Mouse (Mus musculus) C2C12 (cell line): ENCODE data around the gene Ngef. TPM values are rescaled to one million over a fixed set of nuclear protein-coding genes. Genes with fewer than 3 reads are reported as not detected.

Source experiments
- H3K27me3 ChIP-seq: one replicate; pipeline ENCODE4 v1.6.1; 2011; ENCODE audit not compliant: control insufficient read depth, insufficient read depth, insufficient read length
- H3K36me3 ChIP-seq: one replicate; pipeline ENCODE4 v1.6.1; 2011; ENCODE audit not compliant: control insufficient read depth, insufficient read depth
- H3K4me3 ChIP-seq: one replicate; pipeline ENCODE4 v1.5.1; 2011; ENCODE audit warnings: mild to moderate bottlenecking, control low read depth; ENCODE audit not compliant: poor library complexity, insufficient read depth, severe bottlenecking
- H3K79me2 ChIP-seq: one replicate; pipeline ENCODE4 v1.6.1; 2011; ENCODE audit not compliant: control insufficient read depth, insufficient read depth
- H3K79me3 ChIP-seq: one replicate; pipeline ENCODE4 v1.6.1; 2011; ENCODE audit warnings: low read depth, control low read depth
- H3ac ChIP-seq: one replicate; pipeline ENCODE3; 2011; ENCODE audit warnings: low read depth; ENCODE audit not compliant: control insufficient read depth, insufficient read length
- CEBPB ChIP-seq: IDR thresholded peaks from one replicate; pipeline ENCODE4 v1.6.1; 2011; ENCODE audit warnings: low read depth, mild to moderate bottlenecking, control low read depth, moderate library complexity
- CTCF ChIP-seq: IDR thresholded peaks from one replicate; pipeline ENCODE4 v1.5.1; 2011; ENCODE audit not compliant: control insufficient read depth, insufficient read depth, insufficient read length
- FOSL1 ChIP-seq: IDR thresholded peaks from one replicate; pipeline ENCODE4 v1.8.0; 2011; ENCODE audit warnings: mild to moderate bottlenecking, low read length; ENCODE audit not compliant: poor library complexity, insufficient read depth, severe bottlenecking
- MAX ChIP-seq: IDR thresholded peaks from one replicate; pipeline ENCODE4 v1.6.1; 2011; ENCODE audit warnings: mild to moderate bottlenecking, control low read depth
- MYOD1 ChIP-seq: IDR thresholded peaks from one replicate; pipeline ENCODE4 v1.6.1; 2011; ENCODE audit warnings: low read depth; ENCODE audit not compliant: control insufficient read depth, insufficient read length
- MYOG ChIP-seq: IDR thresholded peaks from one replicate; pipeline ENCODE4 v1.6.1; 2011; ENCODE audit not compliant: control insufficient read depth, insufficient read length; ENCODE audit errors: extremely low read depth
- USF1 ChIP-seq: IDR thresholded peaks from one replicate; pipeline ENCODE4 v1.6.1; 2011; ENCODE audit warnings: low read depth, mild to moderate bottlenecking, control low read depth, moderate library complexity
- long read RNA-seq, 2 experiments: library from polyadenylated mRNA; unstranded; transcript quantifications; one replicate each; pipeline ENCODE4 v2.0.0; 2019 to 2020
- polyA plus RNA-seq: library from polyadenylated mRNA; unstranded; fragments of >200 nt; fragmentation: generic; extraction: Trizol; gene quantifications from one replicate; pipeline ENCODE4 v1.2.1, GENCODE M21; 2012; ENCODE audit warnings: missing spikeins

Ngef gene
- polyA plus RNA-seq: 15.6 TPM
- long read RNA-seq, experiment 1, transcript Ngef-201 (13 exons, 2,746 nt): major isoform, 16 of 22 reads
- long read RNA-seq, experiment 1, partial matches to known transcripts: 5 of 22 reads
- long read RNA-seq, experiment 1, other reads (novel, unspliced or antisense): 1 of 22 reads
- long read RNA-seq, experiment 2, transcript Ngef-201 (13 exons, 2,746 nt): major isoform, 290 of 385 reads
- long read RNA-seq, experiment 2, partial matches to known transcripts: 69 of 385 reads
- long read RNA-seq, experiment 2, other reads (novel, unspliced or antisense): 26 of 385 reads

GRCm38 (mm10) chr1:87573800-87574215 is at the start of gene Ngef:
Gene Ngef, minus strand, starts transcription at chr1:87573870.
- no peaks in the 10 kb centered on the region for H3K27me3 ChIP-seq
- TF ChIP-seq CTCF (no peak), MYOG (no peak), MAX (no peak), FOSL1 (no peak), CEBPB (no peak), MYOD1 (no peak), USF1 (no peak)
- no peak within 1 kb of the TSS for H3ac ChIP-seq
- H3K79me2 ChIP-seq: no peaks in the 10 kb centered on the region
- H3K36me3 ChIP-seq: no peaks in the 10 kb centered on the region
- no peaks in the 10 kb centered on the region for H3K79me3 ChIP-seq
- H3K4me3 ChIP-seq: no peak within 1 kb of the TSS

DNA sequence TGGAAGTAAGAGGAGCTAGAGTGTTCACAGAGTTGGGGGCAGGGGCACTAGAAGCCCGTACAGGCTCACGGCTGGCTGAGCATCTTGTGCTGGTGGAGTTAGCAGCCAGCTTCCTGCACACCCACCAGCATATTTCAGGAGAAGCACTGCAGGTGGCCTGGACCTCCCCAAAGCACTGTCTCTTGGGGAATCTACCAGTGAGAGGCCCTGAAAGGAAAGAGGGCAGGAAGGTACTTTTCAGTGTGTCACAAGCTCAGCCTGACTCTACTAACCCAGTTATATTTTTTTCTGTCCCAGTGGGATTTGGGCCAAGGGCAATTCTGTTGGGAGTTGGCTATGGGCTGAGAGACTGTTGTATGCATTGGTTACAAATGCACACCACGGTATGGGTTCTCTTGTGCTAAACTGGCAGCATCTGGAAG is 48.2 kb upstream of the Ngef start:
- Histone ChIP-seq H3K4me3 (no peak overlapping the region), H3ac (no peak overlapping the region), H3K79me3 (no peaks in the 10 kb centered on the region), H3K79me2 (no peaks in the 10 kb centered on the region), H3K27me3 (no peaks in the 10 kb centered on the region), H3K36me3 (no peaks in the 10 kb centered on the region)
- TF ChIP-seq CTCF (no peak), MYOD1 (no peak), FOSL1 (no peak), MAX (no peak), CEBPB (no peak), USF1 (no peak), MYOG (no peak)

DNA sequence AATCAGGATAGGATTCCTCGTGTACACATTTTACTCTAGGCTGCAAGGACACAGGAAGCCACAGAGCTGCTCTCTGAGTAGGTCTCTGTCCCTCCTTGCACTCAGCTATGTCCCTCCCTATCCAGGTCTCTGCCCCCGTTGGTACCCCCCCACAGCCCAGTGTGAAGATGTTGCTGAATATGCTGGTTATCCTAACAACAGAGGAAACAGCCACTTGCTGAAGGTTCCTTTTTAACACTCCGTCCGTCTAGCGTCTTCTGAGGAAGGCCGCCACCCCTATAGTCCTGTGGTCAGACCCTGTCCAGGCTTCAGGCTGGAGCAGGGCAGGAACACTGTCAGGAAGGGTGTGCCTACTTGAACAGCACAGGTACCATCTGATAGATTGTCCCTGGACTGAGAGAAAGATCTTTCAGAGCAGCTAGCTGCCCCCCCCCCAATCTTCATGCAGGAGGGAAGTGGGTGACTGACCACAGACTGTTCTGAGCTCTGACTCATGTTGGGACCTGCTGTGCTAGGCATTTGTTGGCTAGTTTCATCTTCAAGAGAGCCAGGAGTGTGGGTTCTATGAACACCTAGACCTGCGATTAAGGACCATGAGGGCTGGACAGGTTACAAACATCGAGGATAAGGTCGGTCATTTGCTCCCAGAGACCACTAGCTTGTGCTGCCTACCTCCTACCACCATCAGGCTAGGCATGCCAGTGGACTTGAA is 47.6 kb upstream of the Ngef start:
- no peak for TF ChIP-seq CEBPB
- Histone ChIP-seq H3ac (no peak overlapping the region), H3K4me3 (no peak overlapping the region), H3K79me2 (no peaks in the 10 kb centered on the region), H3K36me3 (no peaks in the 10 kb centered on the region), H3K27me3 (no peaks in the 10 kb centered on the region), H3K79me3 (no peaks in the 10 kb centered on the region)

DNA sequence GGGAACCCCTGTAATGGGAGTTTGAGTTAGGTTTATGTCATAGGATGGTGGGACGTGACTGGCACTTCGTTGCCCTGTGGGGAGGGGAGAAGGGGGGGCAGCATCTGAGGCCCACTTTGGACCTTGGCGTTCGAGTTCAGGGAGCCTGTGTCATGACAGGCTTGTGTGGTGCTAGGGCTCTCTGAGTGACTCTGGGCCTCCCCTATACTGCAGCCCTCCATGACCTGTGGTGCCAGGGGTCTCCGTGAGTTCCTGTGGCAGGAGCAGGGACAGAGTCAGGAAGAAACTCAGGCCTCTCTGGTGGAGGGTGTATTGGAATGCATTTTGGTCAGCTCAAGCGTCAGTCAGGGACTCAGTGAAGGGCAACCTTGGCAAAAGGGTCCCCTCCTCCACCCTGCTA is 47.0 kb upstream of the Ngef start:
- no peaks in the 10 kb centered on the region for H3K79me2 ChIP-seq
- H3K27me3 ChIP-seq: no peaks in the 10 kb centered on the region
- no peak overlapping the region for H3K4me3 ChIP-seq
- H3K79me3 ChIP-seq: no peaks in the 10 kb centered on the region
- no peak for TF ChIP-seq MAX
- TF ChIP-seq CEBPB: no peak
- no peak for TF ChIP-seq MYOD1
- no peak for TF ChIP-seq USF1
- TF ChIP-seq MYOG: no peak
- TF ChIP-seq CTCF: no peak
- no peak for TF ChIP-seq FOSL1
- no peaks in the 10 kb centered on the region for H3K36me3 ChIP-seq
- H3ac ChIP-seq: no peak overlapping the region

- Histone ChIP-seq H3K79me3 (no peaks in the 10 kb centered on the region), H3K27me3 (no peaks in the 10 kb centered on the region), H3K36me3 (no peaks in the 10 kb centered on the region), H3K79me2 (no peaks in the 10 kb centered on the region), H3ac (no peak within 1 kb of the TSS), H3K4me3 (no peak within 1 kb of the TSS)
- no peak for TF ChIP-seq MYOD1
- TF ChIP-seq CEBPB: no peak
- TF ChIP-seq CTCF: no peak
- TF ChIP-seq MYOG: no peak
- no peak for TF ChIP-seq MAX
- TF ChIP-seq FOSL1: no peak
Observed at GRCm38 (mm10) chr1:87620211-87620668, 46.6 kb upstream of the Ngef start, which contains the start of gene Inpp5d. Gene Inpp5d, plus strand, starts transcription at chr1:87620312.
